Mouse (Mus musculus) B cell, adult (primary cell): ENCODE results near the gene Gprc6a. TPM values are rescaled to one million over a fixed set of nuclear protein-coding genes. Genes with fewer than 3 reads are reported as not detected.

ENCODE experiments used
- total RNA-seq: library from RNA; stranded (reverse); gene quantifications from 4 replicates; pipeline ENCODE4 v1.2.4, GENCODE M21; 2023; ENCODE audit not compliant: inconsistent age

Gene Gprc6a
- total RNA-seq: not detected in 4 replicates

DNA sequence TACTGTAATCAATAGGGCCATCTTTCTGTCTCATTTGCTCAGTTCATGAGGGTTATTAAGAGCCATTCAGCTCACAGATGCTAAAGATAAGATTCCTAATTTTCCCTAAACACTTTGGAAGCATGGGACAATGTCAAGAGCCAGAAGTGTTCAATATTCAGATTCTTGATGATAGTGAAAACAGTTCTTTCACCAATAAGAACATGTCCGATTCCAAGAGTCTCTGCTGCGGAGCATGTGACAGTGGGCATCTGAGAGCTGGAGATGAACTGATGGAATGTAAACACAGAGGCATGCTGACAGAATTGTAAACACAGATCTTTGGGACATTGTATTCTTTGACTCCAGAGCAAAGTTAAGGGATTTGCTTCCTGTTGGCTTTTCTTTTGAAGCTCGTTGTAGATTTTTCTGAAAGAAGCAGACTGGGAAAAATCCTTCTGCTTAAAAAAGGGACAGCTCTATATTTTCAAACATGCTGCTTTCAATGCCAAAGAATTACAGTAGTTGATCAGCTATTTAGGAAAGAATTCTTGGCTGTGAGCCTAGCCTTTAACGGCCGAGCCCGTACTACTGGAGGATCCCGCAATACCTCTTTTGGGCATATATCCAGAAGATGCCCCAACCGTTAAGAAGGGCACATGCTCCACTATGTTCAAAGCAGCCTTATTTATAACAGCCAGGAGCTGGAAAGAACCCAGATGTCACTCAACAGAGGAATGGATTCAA, at the start of gene Gprc6a:
Gene Gprc6a, minus strand, starts transcription at position 51 of the 726 bp plus-strand sequence.

DNA sequence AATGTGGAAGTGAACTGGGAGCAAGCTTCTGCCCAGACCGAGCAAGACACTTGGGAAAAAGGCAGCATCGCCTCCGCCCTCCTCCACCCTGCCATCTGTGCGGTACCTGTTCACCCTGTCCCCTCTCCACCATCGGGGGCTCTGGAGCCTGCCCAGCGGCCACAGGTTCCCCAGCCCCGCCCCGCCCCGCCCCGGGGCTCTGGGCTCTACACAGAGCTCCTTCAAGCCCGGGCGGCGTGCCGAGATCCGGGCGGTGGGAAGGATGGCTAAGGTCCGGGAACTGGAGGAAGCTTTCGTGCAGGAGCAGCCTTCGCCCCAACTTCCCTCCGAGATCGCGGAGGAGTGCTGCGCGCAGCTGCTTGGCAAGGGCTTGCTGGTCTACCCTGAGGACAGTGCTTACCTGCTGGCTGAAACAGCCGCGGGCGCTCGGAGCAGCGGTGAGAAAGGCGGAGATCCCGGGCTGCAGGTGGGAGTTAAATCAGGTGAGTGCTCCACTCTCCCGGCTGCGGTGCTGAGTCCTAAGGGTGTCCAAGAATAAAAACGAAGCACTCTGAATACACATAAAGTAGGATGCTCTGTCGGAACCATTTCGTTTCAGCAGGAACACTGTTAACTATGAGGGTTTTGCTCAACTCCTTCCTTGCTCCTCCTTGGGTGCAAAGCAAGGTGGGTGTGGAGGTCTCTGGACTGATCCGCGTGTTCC, 46.4 kb upstream of the Gprc6a start, which contains the start of gene Rfx6:
Gene Rfx6, plus strand, starts transcription at position 209 of the 703 bp plus-strand sequence.

DNA sequence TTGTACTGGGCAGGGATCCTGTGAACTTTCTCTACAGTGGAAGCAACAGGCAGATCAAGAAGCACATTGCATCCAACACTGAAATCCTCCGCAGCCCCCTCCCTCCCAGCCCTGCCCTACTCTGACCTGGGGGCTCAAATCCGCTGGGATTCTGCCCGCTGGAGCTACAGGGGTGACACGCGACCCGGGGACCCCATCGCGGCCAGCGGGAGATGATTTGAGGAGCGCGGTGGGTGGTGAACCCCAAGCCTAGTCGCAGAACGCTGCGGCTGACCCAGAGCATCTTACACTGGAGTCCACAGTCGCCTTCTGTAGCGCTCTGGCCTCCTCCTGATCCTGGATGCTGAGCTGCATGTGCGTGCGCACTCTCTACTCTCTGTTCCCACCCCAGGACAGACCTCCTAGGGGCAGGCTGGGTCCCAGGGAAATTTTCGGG, 41.1 kb downstream of the Gprc6a start, which contains the start of gene Fam162b:
Gene Fam162b, minus strand, starts transcription at position 379 of the 436 bp plus-strand sequence.

Other genes with a start within 250 kb of the Gprc6a start
- 1.7 TPM in 1 of 4 replicates, not detected in the others for gene Gm49339, start 150.8 kb downstream of the Gprc6a start, total RNA-seq
- 12.8 to 17.7 TPM (median 15.4 TPM) in 4 replicates for gene Lilr4b, start 150.8 kb downstream of the Gprc6a start, total RNA-seq
- 21.3 to 27.1 TPM (median 26.2 TPM) in 4 replicates for gene Lilrb4a, start 140.5 kb downstream of the Gprc6a start, total RNA-seq
- gene Fam162b, start 40.9 kb downstream of the Gprc6a start, total RNA-seq: not detected in 4 replicates
- not detected in 4 replicates for gene Rfx6, start 46.3 kb upstream of the Gprc6a start, total RNA-seq